Mouse (Mus musculus) cerebellum, adult 11-12 months (tissue): ENCODE data around the gene Olfr1208.

ENCODE experiments used
- DNase-seq: peaks from one replicate; pipeline ENCODE4 v3.0.0; 2022

Gene Olfr1208

DNA sequence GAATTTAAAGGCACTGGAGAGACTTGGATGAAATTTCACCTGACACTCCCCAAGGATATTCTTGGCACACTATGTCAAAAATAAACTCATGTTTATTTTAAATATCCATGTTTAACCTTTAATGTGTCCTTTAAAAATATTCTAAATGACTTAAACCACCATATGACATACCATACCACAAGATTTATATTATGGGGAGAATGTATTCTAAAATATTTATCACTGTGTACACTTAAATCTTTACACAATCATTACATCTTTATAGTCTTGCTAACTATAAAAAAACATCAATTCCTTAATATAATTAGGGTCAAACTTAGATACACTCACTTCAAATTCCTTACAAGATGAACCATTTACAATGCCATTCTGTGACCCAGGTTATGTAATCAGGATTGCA lies at the start of gene Olfr1208:
Gene Olfr1208 (minus strand): TSS at position 101 of the 400 bp plus-strand sequence.
- no peak for DNase-seq

DNA sequence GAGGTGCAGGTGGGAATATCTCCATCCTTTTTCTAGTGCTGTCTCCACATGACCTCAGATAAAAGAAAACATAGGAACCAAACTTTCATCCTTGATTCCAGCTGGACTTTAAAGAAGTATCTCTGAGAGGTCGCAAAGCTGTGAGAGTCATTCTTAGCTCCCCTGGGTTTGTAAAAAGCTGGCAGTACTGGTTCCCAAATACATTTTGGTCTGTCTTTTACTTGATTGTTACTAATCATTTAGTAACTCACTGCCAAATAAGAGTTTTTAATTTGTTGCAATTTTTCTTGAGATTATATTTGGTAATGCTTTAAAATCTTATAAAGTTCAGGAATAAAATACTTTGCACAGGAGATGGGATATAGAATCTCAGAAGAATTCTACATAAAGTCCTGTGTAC lies 35.9 kb upstream of the Olfr1208 start, which contains the start of gene Olfr1211:
Gene Olfr1211 (minus strand): TSS at position 101 of the 400 bp plus-strand sequence.
- DNase-seq, result no peak

DNA sequence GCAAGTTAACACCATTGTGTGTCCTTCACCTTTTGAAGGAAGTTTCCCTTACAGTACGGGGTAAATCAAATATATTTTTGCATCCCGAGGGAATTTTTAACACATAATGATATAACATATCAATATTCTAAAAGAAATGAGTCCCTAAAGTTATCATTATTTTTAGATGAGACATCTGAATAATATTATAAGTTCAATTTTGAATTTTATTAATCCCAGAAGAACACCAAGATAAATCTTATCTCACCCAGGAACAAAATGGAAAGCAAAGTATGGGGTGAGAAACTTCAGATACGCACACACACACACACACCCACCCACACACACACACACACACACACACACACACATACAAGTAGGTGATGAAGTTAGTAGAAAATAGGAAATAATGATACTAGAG lies 12.9 kb upstream of the Olfr1208 start, which contains the start of gene Olfr1209:
Gene Olfr1209 (minus strand): TSS at position 101 of the 400 bp plus-strand sequence.
- DNase-seq, result no peak

DNA sequence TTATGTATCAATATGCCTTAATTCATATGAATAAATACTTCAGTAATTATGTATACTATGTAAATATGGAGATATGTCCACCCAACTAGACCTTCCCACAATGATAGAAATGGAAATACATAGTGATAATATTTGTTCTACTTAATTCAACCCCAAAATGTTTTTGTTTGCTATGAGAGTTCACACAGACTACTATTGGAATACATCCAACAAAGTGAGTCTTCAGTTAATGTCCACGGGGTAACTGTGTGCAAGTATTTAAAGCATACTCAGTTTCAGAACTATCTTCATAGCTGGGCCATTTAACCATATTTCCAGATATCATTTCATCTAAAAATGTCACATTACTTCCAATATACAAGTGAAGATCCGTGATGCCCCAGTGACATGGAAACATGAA lies 39.2 kb downstream of the Olfr1208 start, which contains the start of gene Olfr1206:
Gene Olfr1206 (plus strand): TSS at position 301 of the 400 bp plus-strand sequence.
- no peak for DNase-seq

DNA sequence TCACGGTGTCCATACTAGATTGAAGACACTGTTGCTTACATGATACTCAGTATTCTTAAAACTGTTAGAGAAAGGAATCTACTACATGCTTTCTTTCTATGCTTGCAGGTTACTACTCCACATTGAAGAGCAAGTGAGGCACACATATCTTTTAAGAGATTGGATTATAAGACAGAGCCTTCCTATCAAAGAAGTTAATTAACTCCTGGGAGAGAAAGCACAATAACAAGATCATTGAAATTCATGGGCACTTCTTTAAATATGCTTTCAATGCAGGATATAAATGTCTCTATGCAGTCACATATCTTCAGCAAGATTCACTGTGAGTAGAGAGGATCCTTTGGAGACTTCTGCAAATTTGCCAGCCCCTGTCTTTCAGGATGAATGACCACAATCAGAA lies 53.1 kb downstream of the Olfr1208 start, which contains the start of gene Olfr1204:
Gene Olfr1204 (plus strand): TSS at position 301 of the 400 bp plus-strand sequence.
- DNase-seq, result no peak
